Mouse (Mus musculus) MEL (cell line): ENCODE measurements around the gene Efnb1. TPM values are rescaled to one million over a fixed set of nuclear protein-coding genes. Genes with fewer than 3 reads are reported as not detected.

Source experiments
- DNase-seq: peaks from one replicate; pipeline ENCODE4 v3.0.0; 2011; ENCODE audit warnings: low read depth, low spot score
- H3K27ac ChIP-seq: 2 replicates; pipeline ENCODE4 v1.5.1; 2012; ENCODE audit warnings: low read depth, mild to moderate bottlenecking, control low read depth, low read length, moderate library complexity; ENCODE audit not compliant: control insufficient read depth
- H3K27me3 ChIP-seq, 2 experiments: fragments of 150-350 bp in 1 of 2; sonication (generic) in 1 of 2; 2 replicates each; pipeline ENCODE4 v1.6.1; 2012; ENCODE audit warnings: low read length in 2 of 2, mild to moderate bottlenecking in 2 of 2, improper control_type of control experiment in 1 of 2, moderate library complexity in 1 of 2; ENCODE audit not compliant: insufficient read depth in 2 of 2, control insufficient read depth in 1 of 2
- H3K36me3 ChIP-seq, 2 experiments: 2 replicates each; pipeline ENCODE4 v1.6.1; 2012 to 2014; ENCODE audit warnings: low read length in 2 of 2, improper control_type of control experiment in 1 of 2, inconsistent platforms in 1 of 2, mild to moderate bottlenecking in 1 of 2; ENCODE audit not compliant: insufficient read depth in 2 of 2, control insufficient read depth in 1 of 2
- H3K4me1 ChIP-seq, 2 experiments: fragments of 150-350 bp in 1 of 2; sonication (generic) in 1 of 2; 2 replicates each; pipeline ENCODE4 v1.6.1; 2012; ENCODE audit warnings: low read length in 2 of 2, improper control_type of control experiment in 1 of 2, mild to moderate bottlenecking in 1 of 2; ENCODE audit not compliant: insufficient read depth in 2 of 2, control insufficient read depth in 1 of 2
- H3K4me3 ChIP-seq, 2 experiments: fragments of 150-350 bp in 1 of 2; sonication (generic) in 1 of 2; 2 replicates each; pipeline ENCODE4 v1.5.1; 2012; ENCODE audit warnings: low read depth in 2 of 2, low read length in 2 of 2, mild to moderate bottlenecking in 2 of 2, moderate library complexity in 2 of 2, control low read depth in 1 of 2, improper control_type of control experiment in 1 of 2; ENCODE audit not compliant: control insufficient read depth in 1 of 2, insufficient read depth in 1 of 2
- H3K79me2 ChIP-seq: 2 replicates; pipeline ENCODE4 v1.6.1; 2012; ENCODE audit warnings: mild to moderate bottlenecking, low read length, moderate library complexity; ENCODE audit not compliant: control insufficient read depth, poor library complexity, insufficient read depth
- H3K9ac ChIP-seq: 2 replicates; pipeline ENCODE4 v1.6.1; 2012; ENCODE audit warnings: low read depth, mild to moderate bottlenecking, control low read depth, low read length, moderate library complexity; ENCODE audit not compliant: control insufficient read depth, poor library complexity, severe bottlenecking
- H3K9me3 ChIP-seq: fragments of 150-350 bp; sonication (generic); replicated peaks from 2 replicates; pipeline ENCODE4 v1.6.1; 2012; ENCODE audit warnings: mild to moderate bottlenecking, low read length, improper control_type of control experiment, moderate library complexity; ENCODE audit not compliant: insufficient read depth
- BHLHE40 ChIP-seq: IDR thresholded peaks from 2 replicates; pipeline ENCODE4 v1.6.1; 2012; ENCODE audit warnings: low read depth, mild to moderate bottlenecking, inconsistent platforms, low read length, improper control_type of control experiment, borderline replicate concordance
- CHD1 ChIP-seq: IDR thresholded peaks from 2 replicates; pipeline ENCODE4 v1.6.1; 2012; ENCODE audit warnings: low read depth, mild to moderate bottlenecking, inconsistent platforms, low read length, improper control_type of control experiment
- CHD2 ChIP-seq: IDR thresholded peaks from 2 replicates; pipeline ENCODE4 v1.6.1; 2011; ENCODE audit warnings: low read length, improper control_type of control experiment
- CTCF ChIP-seq, 3 experiments: IDR thresholded peaks in 2 of 3; conservative IDR thresholded peaks in 1 of 3; 2 replicates each; pipeline ENCODE4 v1.5.1; 2011 to 2012; ENCODE audit warnings: low read length in 3 of 3, low read depth in 2 of 3, mild to moderate bottlenecking in 2 of 3, improper control_type of control experiment in 1 of 3, inconsistent platforms in 1 of 3, mixed read lengths in 1 of 3, moderate library complexity in 1 of 3; ENCODE audit not compliant: control insufficient read depth in 1 of 3, insufficient read depth in 1 of 3, poor library complexity in 1 of 3, severe bottlenecking in 1 of 3
- E2F4 ChIP-seq: IDR thresholded peaks from 2 replicates; pipeline ENCODE4 v1.6.1; 2011; ENCODE audit warnings: low read depth, low read length, improper control_type of control experiment, borderline replicate concordance
- EP300 ChIP-seq, 2 experiments: IDR thresholded peaks; 2 replicates each; pipeline ENCODE4 v1.6.1; 2011; ENCODE audit warnings: improper control_type of control experiment in 2 of 2, low read length in 2 of 2, low read depth in 1 of 2, mild to moderate bottlenecking in 1 of 2
- ETS1 ChIP-seq: IDR thresholded peaks from 2 replicates; pipeline ENCODE4 v1.6.1; 2012; ENCODE audit warnings: low read depth, mild to moderate bottlenecking, inconsistent platforms, low read length, improper control_type of control experiment, moderate library complexity
- GABPA ChIP-seq: IDR thresholded peaks from 2 replicates; pipeline ENCODE4 v1.6.1; 2012; ENCODE audit warnings: low read depth, mild to moderate bottlenecking, inconsistent platforms, low read length, improper control_type of control experiment, moderate library complexity
- HCFC1 ChIP-seq: IDR thresholded peaks from 2 replicates; pipeline ENCODE4 v1.6.1; 2012; ENCODE audit warnings: low read depth, mild to moderate bottlenecking, inconsistent platforms, low read length, improper control_type of control experiment, moderate library complexity
- JUND ChIP-seq: IDR thresholded peaks from 2 replicates; pipeline ENCODE4 v1.6.1; 2011; ENCODE audit warnings: low read depth, mild to moderate bottlenecking, improper control_type of control experiment, low read length
- KAT2A ChIP-seq: conservative IDR thresholded peaks from 2 replicates; pipeline ENCODE4 v1.6.1; 2012; ENCODE audit warnings: low read depth, low read length, improper control_type of control experiment, inconsistent platforms
- MAFK ChIP-seq: IDR thresholded peaks from 2 replicates; pipeline ENCODE4 v1.6.1; 2011; ENCODE audit warnings: low read depth, mild to moderate bottlenecking, low read length, improper control_type of control experiment, borderline replicate concordance
- MAX ChIP-seq: IDR thresholded peaks from 2 replicates; pipeline ENCODE4 v1.6.1; 2011; ENCODE audit warnings: low read length, improper control_type of control experiment
- MAZ ChIP-seq: IDR thresholded peaks from 2 replicates; pipeline ENCODE4 v1.6.1; 2012; ENCODE audit warnings: low read depth, mild to moderate bottlenecking, inconsistent platforms, low read length, improper control_type of control experiment
- MEF2A ChIP-seq: IDR thresholded peaks from 2 replicates; pipeline ENCODE4 v1.6.1; 2014; ENCODE audit warnings: low read depth, mild to moderate bottlenecking, inconsistent platforms, low read length, improper control_type of control experiment; ENCODE audit not compliant: poor library complexity, insufficient replicate concordance, severe bottlenecking; ENCODE audit errors: extremely low read depth
- MXI1 ChIP-seq: IDR thresholded peaks from 2 replicates; pipeline ENCODE4 v1.6.1; 2011; ENCODE audit warnings: mild to moderate bottlenecking, low read depth, low read length, improper control_type of control experiment
- MYC ChIP-seq: IDR thresholded peaks from 2 replicates; pipeline ENCODE4 v1.6.1; 2011; ENCODE audit warnings: low read depth, mild to moderate bottlenecking, low read length, improper control_type of control experiment, moderate library complexity
- NELFE ChIP-seq: IDR thresholded peaks from 2 replicates; pipeline ENCODE4 v1.6.1; 2011; ENCODE audit warnings: low read depth, low read length, improper control_type of control experiment
- NRF1 ChIP-seq: IDR thresholded peaks from 2 replicates; pipeline ENCODE4 v1.6.1; 2014; ENCODE audit warnings: low read depth, mild to moderate bottlenecking, inconsistent platforms, low read length, improper control_type of control experiment, moderate library complexity; ENCODE audit not compliant: poor library complexity, insufficient read depth, severe bottlenecking
- POLR2A ChIP-seq, 2 experiments: IDR thresholded peaks; 2 replicates each; pipeline ENCODE4 v1.6.1; 2011 to 2012; ENCODE audit warnings: low read length in 2 of 2, mild to moderate bottlenecking in 2 of 2, control low read depth in 1 of 2, improper control_type of control experiment in 1 of 2, low read depth in 1 of 2, moderate library complexity in 1 of 2; ENCODE audit not compliant: control insufficient read depth in 1 of 2, insufficient read depth in 1 of 2, poor library complexity in 1 of 2
- POLR2AphosphoS2 ChIP-seq: IDR thresholded peaks from 2 replicates; pipeline ENCODE4 v1.6.1; 2011; ENCODE audit warnings: low read length, improper control_type of control experiment
- POLR2AphosphoS5 ChIP-seq: IDR thresholded peaks from 2 replicates; pipeline ENCODE4 v1.6.1; 2012; ENCODE audit warnings: low read depth, borderline replicate concordance, mild to moderate bottlenecking, inconsistent platforms, low read length, moderate library complexity, mixed read lengths
- RCOR1 ChIP-seq: IDR thresholded peaks from 2 replicates; pipeline ENCODE4 v1.6.1; 2012; ENCODE audit warnings: low read depth, mild to moderate bottlenecking, inconsistent platforms, low read length, improper control_type of control experiment
- SIN3A ChIP-seq: IDR thresholded peaks from 2 replicates; pipeline ENCODE4 v1.6.1; 2012; ENCODE audit warnings: low read length, improper control_type of control experiment, inconsistent platforms
- SMC3 ChIP-seq: IDR thresholded peaks from 2 replicates; pipeline ENCODE4 v1.6.1; 2011; ENCODE audit warnings: low read depth, low read length, improper control_type of control experiment
- TAL1 ChIP-seq: IDR thresholded peaks from 2 replicates; pipeline ENCODE4 v1.6.1; 2012; ENCODE audit warnings: mild to moderate bottlenecking, inconsistent platforms, low read length, moderate library complexity, mixed read lengths
- TBP ChIP-seq: IDR thresholded peaks from 2 replicates; pipeline ENCODE4 v1.8.0; 2011; ENCODE audit warnings: low read depth, low read length, improper control_type of control experiment
- TCF12 ChIP-seq: IDR thresholded peaks from 2 replicates; pipeline ENCODE4 v1.6.1; 2014; ENCODE audit warnings: low read depth, mild to moderate bottlenecking, inconsistent platforms, low read length, improper control_type of control experiment, moderate library complexity
- UBTF ChIP-seq: IDR thresholded peaks from 2 replicates; pipeline ENCODE4 v1.6.1; 2012; ENCODE audit warnings: low read depth, mild to moderate bottlenecking, inconsistent platforms, low read length, improper control_type of control experiment, moderate library complexity, borderline replicate concordance; ENCODE audit not compliant: insufficient read depth
- USF1 ChIP-seq: IDR thresholded peaks from 2 replicates; pipeline ENCODE4 v1.6.1; 2014; ENCODE audit warnings: low read depth, mild to moderate bottlenecking, inconsistent platforms, low read length, improper control_type of control experiment, moderate library complexity
- USF2 ChIP-seq, 2 experiments: IDR thresholded peaks; 2 replicates each; pipeline ENCODE4 v1.6.1; 2011 to 2012; ENCODE audit warnings: improper control_type of control experiment in 2 of 2, low read length in 2 of 2, borderline replicate concordance in 1 of 2, inconsistent platforms in 1 of 2, low read depth in 1 of 2, mild to moderate bottlenecking in 1 of 2; ENCODE audit not compliant: insufficient read depth in 1 of 2
- ZC3H11A ChIP-seq: IDR thresholded peaks from 2 replicates; pipeline ENCODE4 v1.6.1; 2012; ENCODE audit warnings: low read depth, mild to moderate bottlenecking, inconsistent platforms, low read length, improper control_type of control experiment
- ZKSCAN1 ChIP-seq: IDR thresholded peaks from 2 replicates; pipeline ENCODE4 v1.6.1; 2012; ENCODE audit warnings: low read depth, mild to moderate bottlenecking, inconsistent platforms, low read length, improper control_type of control experiment, moderate library complexity
- ZMIZ1 ChIP-seq: IDR thresholded peaks from 2 replicates; pipeline ENCODE4 v1.6.1; 2012; ENCODE audit warnings: low read depth, mild to moderate bottlenecking, inconsistent platforms, low read length, improper control_type of control experiment, moderate library complexity
- ZNF384 ChIP-seq: IDR thresholded peaks from 2 replicates; pipeline ENCODE4 v1.6.1; 2012; ENCODE audit warnings: low read depth, mild to moderate bottlenecking, inconsistent platforms, low read length, improper control_type of control experiment
- polyA plus RNA-seq, 2 experiments: library from polyadenylated mRNA; stranded (reverse) in 1 of 2; unstranded in 1 of 2; fragments of >175 nt in 1 of 2; fragments of >200 nt in 1 of 2; gene quantifications; 2 replicates each; pipeline versions ENCODE4 v1.2.1 to v1.2.4; 2012; ENCODE audit warnings: low replicate concordance in 2 of 2, low read depth in 1 of 2; ENCODE audit not compliant: insufficient read length in 2 of 2, insufficient read depth in 1 of 2, missing spikeins in 1 of 2
- total RNA-seq: library from RNA; depleted of rRNA; stranded (reverse); fragments of 300-350 nt; gene quantifications from 2 replicates; pipeline ENCODE4 v1.2.3, GENCODE M21; 2012; rRNA removed

Gene Efnb1
- total RNA-seq (6.0 and 8.3 TPM in 2 replicates), polyA plus RNA-seq (1 to 10 TPM in 1 of 2 experiments, not detected in 1; 8.2 TPM)

DNA sequence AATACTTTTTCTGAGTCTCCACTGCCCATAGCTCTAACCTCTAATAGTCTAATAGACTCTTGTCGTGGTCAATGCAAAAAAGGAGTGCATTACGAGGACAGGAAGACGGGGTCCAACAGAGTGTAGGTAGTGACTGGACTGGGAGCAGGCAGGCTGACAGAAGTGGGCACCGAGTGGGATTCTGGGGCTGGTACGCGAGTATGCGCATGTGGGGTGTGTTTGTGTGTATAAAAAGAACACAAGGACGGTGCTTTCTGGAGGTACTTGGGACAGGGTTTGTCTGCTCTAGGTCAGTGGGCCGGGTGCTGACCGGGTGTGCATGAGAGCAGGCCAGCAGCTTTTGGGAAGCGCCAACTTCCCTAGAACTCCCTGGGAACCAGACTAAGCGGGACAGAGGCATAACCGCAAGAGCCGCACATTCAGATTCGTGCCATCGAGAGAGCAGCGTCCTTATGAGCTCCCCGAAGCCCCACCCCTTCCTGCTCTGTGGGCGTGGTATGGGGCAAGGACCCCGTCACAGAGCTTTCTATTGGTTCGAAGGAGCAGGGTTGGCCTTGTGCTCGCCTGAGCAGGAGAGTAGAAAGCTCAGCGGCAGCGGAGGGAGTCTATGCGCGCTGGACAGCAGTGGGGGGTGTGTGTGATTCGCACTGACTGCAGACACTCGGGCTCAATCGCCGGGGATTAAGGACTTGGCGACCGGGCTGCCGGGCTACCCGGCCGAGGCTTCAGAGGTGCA, at the start of gene Efnb1:
Gene Efnb1, plus strand, starts transcription at position 608 of the 736 bp plus-strand sequence.
- DNase-seq = peak; percentile 92
- Histone ChIP-seq H3K4me3 (peak within 1 kb of the TSS; percentile 69 to 86), H3K27ac (0 out of 2 replicates have a peak within 1 kb of the TSS, but pooled peaks have one; percentile 30), H3K9ac (peak within 1 kb of the TSS; percentile 62), H3K36me3 (no peaks in the 10 kb centered on the region), H3K79me2 (peaks cover 4% of the 10 kb centered on the region; the same call in 1 of the 2 replicates), H3K27me3 (no peaks in the 10 kb centered on the region), H3K4me1 (peaks cover 0 to 6% of the 10 kb centered on the region in 2 experiments; a peak in 1 of 4 replicates), H3K9me3 (no peaks in the 10 kb centered on the region)
- TF ChIP-seq CTCF (IDR thresholded peaks at IDR 0.05 in 2 of 3, conservative IDR thresholded peaks at IDR 0.05 in 1 of 3; ENCODE audit: control insufficient read depth in 1 of 3, insufficient read depth in 1 of 3, low read depth in 2 of 3, low read length in 3 of 3, poor library complexity in 1 of 3, severe bottlenecking in 1 of 3) (no peak), CHD1 (no peak), HCFC1 (peak; percentile 70), POLR2AphosphoS2 (no peak; the same call in 1 of the 2 replicates), USF1 (no peak), CHD2 (no peak), E2F4 (no peak), EP300 (IDR thresholded peaks at IDR 0.05; ENCODE audit: low read depth in 1 of 2, low read length in 2 of 2) (no peak), MAX (peak; percentile 69), TAL1 (no peak), NRF1 (peak; percentile 28; the same call in 1 of the 2 replicates), JUND (no peak), MXI1 (peak; percentile 37), BHLHE40 (no peak), UBTF (no peak), ZC3H11A (no peak), NELFE (peak; percentile 52), ZNF384 (no peak), SIN3A (peak; percentile 73; the same call in 1 of the 2 replicates), MAFK (no peak), POLR2A (IDR thresholded peaks at IDR 0.05; ENCODE audit: control insufficient read depth in 1 of 2, insufficient read depth in 1 of 2, low read depth in 1 of 2, low read length in 2 of 2, poor library complexity in 1 of 2) (peak; percentile 48 to 79; a peak in 3 of 4 replicates), SMC3 (peak; percentile 9; the same call in 1 of the 2 replicates), MAZ (0 out of 2 replicates have a peak, but pooled peaks have one; percentile 31), ETS1 (no peak), GABPA (no peak), MYC (no peak), ZKSCAN1 (no peak), USF2 (IDR thresholded peaks at IDR 0.05; ENCODE audit: borderline replicate concordance in 1 of 2, insufficient read depth in 1 of 2, low read depth in 1 of 2, low read length in 2 of 2) (no peak), TBP (peak; percentile 85), TCF12 (peak; percentile 59), RCOR1 (no peak), ZMIZ1 (peak; percentile 73), POLR2AphosphoS5 (no peak), KAT2A (no peak), MEF2A (no peak)
